Mouse (Mus musculus) MEL (cell line): ENCODE results near the gene Eme2. TPM values are rescaled to one million over a fixed set of nuclear protein-coding genes. Genes with fewer than 3 reads are reported as not detected.

Experiments used
- DNase-seq: peaks from one replicate; pipeline ENCODE4 v3.0.0; 2011; ENCODE audit warnings: low read depth, low spot score
- H3K27ac ChIP-seq: 2 replicates; pipeline ENCODE4 v1.5.1; 2012; ENCODE audit warnings: low read depth, mild to moderate bottlenecking, control low read depth, low read length, moderate library complexity; ENCODE audit not compliant: control insufficient read depth
- H3K27me3 ChIP-seq, 2 experiments: fragments of 150-350 bp in 1 of 2; sonication (generic) in 1 of 2; 2 replicates each; pipeline ENCODE4 v1.6.1; 2012; ENCODE audit warnings: low read length in 2 of 2, mild to moderate bottlenecking in 2 of 2, improper control_type of control experiment in 1 of 2, moderate library complexity in 1 of 2; ENCODE audit not compliant: insufficient read depth in 2 of 2, control insufficient read depth in 1 of 2
- H3K36me3 ChIP-seq, 2 experiments: 2 replicates each; pipeline ENCODE4 v1.6.1; 2012 to 2014; ENCODE audit warnings: low read length in 2 of 2, improper control_type of control experiment in 1 of 2, inconsistent platforms in 1 of 2, mild to moderate bottlenecking in 1 of 2; ENCODE audit not compliant: insufficient read depth in 2 of 2, control insufficient read depth in 1 of 2
- H3K4me1 ChIP-seq, 2 experiments: fragments of 150-350 bp in 1 of 2; sonication (generic) in 1 of 2; 2 replicates each; pipeline ENCODE4 v1.6.1; 2012; ENCODE audit warnings: low read length in 2 of 2, improper control_type of control experiment in 1 of 2, mild to moderate bottlenecking in 1 of 2; ENCODE audit not compliant: insufficient read depth in 2 of 2, control insufficient read depth in 1 of 2
- H3K4me3 ChIP-seq, 2 experiments: fragments of 150-350 bp in 1 of 2; sonication (generic) in 1 of 2; 2 replicates each; pipeline ENCODE4 v1.5.1; 2012; ENCODE audit warnings: low read depth in 2 of 2, low read length in 2 of 2, mild to moderate bottlenecking in 2 of 2, moderate library complexity in 2 of 2, control low read depth in 1 of 2, improper control_type of control experiment in 1 of 2; ENCODE audit not compliant: control insufficient read depth in 1 of 2, insufficient read depth in 1 of 2
- H3K79me2 ChIP-seq: 2 replicates; pipeline ENCODE4 v1.6.1; 2012; ENCODE audit warnings: mild to moderate bottlenecking, low read length, moderate library complexity; ENCODE audit not compliant: control insufficient read depth, poor library complexity, insufficient read depth
- H3K9ac ChIP-seq: 2 replicates; pipeline ENCODE4 v1.6.1; 2012; ENCODE audit warnings: low read depth, mild to moderate bottlenecking, control low read depth, low read length, moderate library complexity; ENCODE audit not compliant: control insufficient read depth, poor library complexity, severe bottlenecking
- H3K9me3 ChIP-seq: fragments of 150-350 bp; sonication (generic); replicated peaks from 2 replicates; pipeline ENCODE4 v1.6.1; 2012; ENCODE audit warnings: mild to moderate bottlenecking, low read length, improper control_type of control experiment, moderate library complexity; ENCODE audit not compliant: insufficient read depth
- CHD1 ChIP-seq: IDR thresholded peaks from 2 replicates; pipeline ENCODE4 v1.6.1; 2012; ENCODE audit warnings: low read depth, mild to moderate bottlenecking, inconsistent platforms, low read length, improper control_type of control experiment
- ELF1 ChIP-seq: IDR thresholded peaks from 2 replicates; pipeline ENCODE4 v1.6.1; 2014; ENCODE audit warnings: low read depth, mild to moderate bottlenecking, inconsistent platforms, low read length, improper control_type of control experiment, moderate library complexity
- ETS1 ChIP-seq: IDR thresholded peaks from 2 replicates; pipeline ENCODE4 v1.6.1; 2012; ENCODE audit warnings: low read depth, mild to moderate bottlenecking, inconsistent platforms, low read length, improper control_type of control experiment, moderate library complexity
- GATA1 ChIP-seq: IDR thresholded peaks from 2 replicates; pipeline ENCODE4 v1.6.1; 2011; ENCODE audit warnings: low read depth, low read length, improper control_type of control experiment
- HCFC1 ChIP-seq: IDR thresholded peaks from 2 replicates; pipeline ENCODE4 v1.6.1; 2012; ENCODE audit warnings: low read depth, mild to moderate bottlenecking, inconsistent platforms, low read length, improper control_type of control experiment, moderate library complexity
- MAFK ChIP-seq: IDR thresholded peaks from 2 replicates; pipeline ENCODE4 v1.6.1; 2011; ENCODE audit warnings: low read depth, mild to moderate bottlenecking, low read length, improper control_type of control experiment, borderline replicate concordance
- MAZ ChIP-seq: IDR thresholded peaks from 2 replicates; pipeline ENCODE4 v1.6.1; 2012; ENCODE audit warnings: low read depth, mild to moderate bottlenecking, inconsistent platforms, low read length, improper control_type of control experiment
- MXI1 ChIP-seq: IDR thresholded peaks from 2 replicates; pipeline ENCODE4 v1.6.1; 2011; ENCODE audit warnings: mild to moderate bottlenecking, low read depth, low read length, improper control_type of control experiment
- MYB ChIP-seq: IDR thresholded peaks from 2 replicates; pipeline ENCODE4 v1.6.1; 2011; ENCODE audit warnings: mild to moderate bottlenecking, low read depth, low read length, improper control_type of control experiment
- NELFE ChIP-seq: IDR thresholded peaks from 2 replicates; pipeline ENCODE4 v1.6.1; 2011; ENCODE audit warnings: low read depth, low read length, improper control_type of control experiment
- POLR2AphosphoS5 ChIP-seq: IDR thresholded peaks from 2 replicates; pipeline ENCODE4 v1.6.1; 2012; ENCODE audit warnings: low read depth, borderline replicate concordance, mild to moderate bottlenecking, inconsistent platforms, low read length, moderate library complexity, mixed read lengths
- RAD21 ChIP-seq: IDR thresholded peaks from 2 replicates; pipeline ENCODE4 v1.6.1; 2011; ENCODE audit warnings: mild to moderate bottlenecking, low read depth, low read length, improper control_type of control experiment
- SMC3 ChIP-seq: IDR thresholded peaks from 2 replicates; pipeline ENCODE4 v1.6.1; 2011; ENCODE audit warnings: low read depth, low read length, improper control_type of control experiment
- TBP ChIP-seq: IDR thresholded peaks from 2 replicates; pipeline ENCODE4 v1.8.0; 2011; ENCODE audit warnings: low read depth, low read length, improper control_type of control experiment
- USF1 ChIP-seq: IDR thresholded peaks from 2 replicates; pipeline ENCODE4 v1.6.1; 2014; ENCODE audit warnings: low read depth, mild to moderate bottlenecking, inconsistent platforms, low read length, improper control_type of control experiment, moderate library complexity
- USF2 ChIP-seq, 2 experiments: IDR thresholded peaks; 2 replicates each; pipeline ENCODE4 v1.6.1; 2011 to 2012; ENCODE audit warnings: improper control_type of control experiment in 2 of 2, low read length in 2 of 2, borderline replicate concordance in 1 of 2, inconsistent platforms in 1 of 2, low read depth in 1 of 2, mild to moderate bottlenecking in 1 of 2; ENCODE audit not compliant: insufficient read depth in 1 of 2
- ZKSCAN1 ChIP-seq: IDR thresholded peaks from 2 replicates; pipeline ENCODE4 v1.6.1; 2012; ENCODE audit warnings: low read depth, mild to moderate bottlenecking, inconsistent platforms, low read length, improper control_type of control experiment, moderate library complexity
- ZNF384 ChIP-seq: IDR thresholded peaks from 2 replicates; pipeline ENCODE4 v1.6.1; 2012; ENCODE audit warnings: low read depth, mild to moderate bottlenecking, inconsistent platforms, low read length, improper control_type of control experiment
- polyA plus RNA-seq, 2 experiments: library from polyadenylated mRNA; stranded (reverse) in 1 of 2; unstranded in 1 of 2; fragments of >175 nt in 1 of 2; fragments of >200 nt in 1 of 2; gene quantifications; 2 replicates each; pipeline versions ENCODE4 v1.2.1 to v1.2.4; 2012; ENCODE audit warnings: low replicate concordance in 2 of 2, low read depth in 1 of 2; ENCODE audit not compliant: insufficient read length in 2 of 2, insufficient read depth in 1 of 2, missing spikeins in 1 of 2
- total RNA-seq: library from RNA; depleted of rRNA; stranded (reverse); fragments of 300-350 nt; gene quantifications from 2 replicates; pipeline ENCODE4 v1.2.3, GENCODE M21; 2012

Eme2 gene
- total and polyA plus RNA-seq, 3 experiments: 15.1 to 26.8 TPM; not detected in 1

DNA sequence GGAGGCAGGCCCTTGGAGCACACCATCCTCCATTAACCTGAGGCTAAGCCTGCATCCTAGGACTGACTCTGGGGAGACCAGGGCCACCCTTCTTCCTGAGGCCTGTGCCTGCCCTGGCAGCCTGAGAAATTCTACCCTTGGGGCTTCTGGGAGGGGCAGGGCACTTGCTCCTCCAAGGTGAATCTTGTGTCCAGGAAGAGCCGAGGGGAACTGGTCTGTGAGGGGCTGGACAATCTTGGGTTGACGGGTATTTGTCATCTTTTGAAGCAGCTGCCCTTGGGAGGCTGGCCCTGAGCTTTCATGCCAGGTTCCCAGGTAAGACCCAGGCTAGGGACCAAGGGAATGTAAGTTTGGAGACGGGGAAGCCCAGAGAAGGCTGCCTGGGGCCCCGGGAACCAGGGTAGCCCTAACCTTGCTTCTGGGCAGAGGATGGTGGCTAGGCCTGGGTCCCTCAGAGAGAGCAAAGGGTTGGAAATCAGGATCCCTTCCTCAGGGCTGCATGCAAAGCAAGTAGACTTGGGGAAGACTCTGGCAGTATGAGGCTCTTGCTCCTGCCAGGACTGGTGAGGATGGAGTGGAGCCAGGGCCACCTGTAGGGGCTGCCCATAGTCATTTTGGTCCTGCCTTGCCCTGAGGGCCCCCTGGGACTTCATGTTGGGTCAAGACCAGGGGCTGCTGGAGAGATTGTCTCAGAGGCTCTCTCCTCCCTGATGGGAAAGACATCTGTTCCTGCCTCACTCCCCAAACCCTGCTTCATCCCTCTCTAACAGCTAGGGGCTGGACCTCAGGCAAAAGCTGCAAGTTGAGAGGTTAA, 3.4 kb upstream of the Eme2 start:
- no peak overlapping the region for H3K4me3 ChIP-seq
- H3K9ac ChIP-seq: no peak overlapping the region
- peaks cover 2 to 23% of the 10 kb centered on the region in 2 experiments; a peak in 3 of 4 replicates for H3K4me1 ChIP-seq
- no peaks in the 10 kb centered on the region for H3K27me3 ChIP-seq
- H3K9me3 ChIP-seq: no peaks in the 10 kb centered on the region
- H3K36me3 ChIP-seq: peaks cover 0 to 13% of the 10 kb centered on the region in 2 experiments; a peak in 2 of 4 replicates
- peaks cover 33% of the 10 kb centered on the region for H3K79me2 ChIP-seq
- H3K27ac ChIP-seq: no peak overlapping the region
- no peak for DNase-seq
- no peak for TF ChIP-seq ELF1
- TF ChIP-seq CHD1: no peak
- TF ChIP-seq ZNF384: no peak
- TF ChIP-seq USF2 (IDR thresholded peaks at IDR 0.05; ENCODE audit: borderline replicate concordance in 1 of 2, insufficient read depth in 1 of 2, low read depth in 1 of 2, low read length in 2 of 2): no peak
- TF ChIP-seq ETS1: no peak
- no peak for TF ChIP-seq RAD21
- no peak for TF ChIP-seq MYB
- TF ChIP-seq USF1: no peak
- TF ChIP-seq MXI1: no peak
- TF ChIP-seq MAZ: no peak
- no peak for TF ChIP-seq ZKSCAN1

DNA sequence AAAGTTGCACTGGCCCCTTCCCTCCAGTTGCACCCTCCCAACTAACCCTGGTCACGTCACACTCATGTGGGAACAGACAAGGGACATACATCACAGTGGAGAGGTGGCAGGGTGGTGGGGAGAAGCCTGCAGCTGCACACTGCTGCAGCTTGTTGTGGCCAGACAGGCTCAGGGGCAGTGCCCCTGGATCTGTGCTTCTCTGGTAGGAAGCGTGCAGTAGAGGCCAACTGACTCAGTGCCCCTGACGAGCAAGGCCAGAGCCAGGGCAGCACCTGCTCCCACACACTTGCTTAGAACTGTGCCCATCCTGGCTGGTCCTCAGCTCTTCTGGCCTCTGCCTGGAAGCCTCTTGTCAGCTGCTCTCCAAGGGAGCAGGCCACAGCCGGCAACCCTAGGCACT, 2.7 kb upstream of the Eme2 start:
- H3K9ac ChIP-seq: no peak overlapping the region
- H3K79me2 ChIP-seq: peaks cover 34% of the 10 kb centered on the region
- TF ChIP-seq HCFC1 (no peak), POLR2AphosphoS5 (no peak), MXI1 (no peak), MYB (no peak), TBP (no peak), MAFK (no peak), MAZ (no peak), NELFE (no peak), GATA1 (no peak), CHD1 (no peak), SMC3 (no peak)
- H3K36me3 ChIP-seq: peaks cover 0 to 9% of the 10 kb centered on the region in 2 experiments; a peak in 2 of 4 replicates
- H3K27me3 ChIP-seq: no peaks in the 10 kb centered on the region
- H3K27ac ChIP-seq: no peak overlapping the region
- no peaks in the 10 kb centered on the region for H3K9me3 ChIP-seq
- no peak overlapping the region for H3K4me3 ChIP-seq
- no peak for DNase-seq
- peaks cover 0 to 18% of the 10 kb centered on the region in 2 experiments; a peak in 3 of 4 replicates for H3K4me1 ChIP-seq
